Mouse (Mus musculus): ENCODE measurements at regions not wholly inside any gene's neighbourhood (a gene's known extent, or its start where the extent isn't known, plus 50 kb on each side); places are given as distances from the start of the nearest gene placed in this dataset.

- no peak for ATAC-seq (ENCODE audit: insufficient read depth)
- H3K36me3 ChIP-seq (ENCODE audit: insufficient read depth), result no peaks in the 10 kb centered on the region
- 80% methylated on average over 3 of the region's 3 CpGs for WGBS
- no peak overlapping the region for H3K4me3 ChIP-seq (ENCODE audit: low read depth, low read length)
- H3K9me3 ChIP-seq (ENCODE audit: low read depth, low read length), result no peaks in the 10 kb centered on the region
- H3K4me1 ChIP-seq (ENCODE audit: insufficient read depth), result no peaks in the 10 kb centered on the region
- H3K9ac ChIP-seq, result no peak overlapping the region
- no peak for TF ChIP-seq CTCF (IDR thresholded peaks at IDR 0.05; ENCODE audit: low read depth)
- DNase-seq, result no peak
- H3K27me3 ChIP-seq (ENCODE audit: insufficient read depth, low read length), result no peaks in the 10 kb centered on the region
- H3K27ac ChIP-seq (ENCODE audit: low read depth), result no peak overlapping the region
- no peak overlapping the region for H3K4me2 ChIP-seq
Measured at GRCm38 (mm10) chr11:26826194-26826593, 232.4 kb upstream of the Vrk2 start.

DNA sequence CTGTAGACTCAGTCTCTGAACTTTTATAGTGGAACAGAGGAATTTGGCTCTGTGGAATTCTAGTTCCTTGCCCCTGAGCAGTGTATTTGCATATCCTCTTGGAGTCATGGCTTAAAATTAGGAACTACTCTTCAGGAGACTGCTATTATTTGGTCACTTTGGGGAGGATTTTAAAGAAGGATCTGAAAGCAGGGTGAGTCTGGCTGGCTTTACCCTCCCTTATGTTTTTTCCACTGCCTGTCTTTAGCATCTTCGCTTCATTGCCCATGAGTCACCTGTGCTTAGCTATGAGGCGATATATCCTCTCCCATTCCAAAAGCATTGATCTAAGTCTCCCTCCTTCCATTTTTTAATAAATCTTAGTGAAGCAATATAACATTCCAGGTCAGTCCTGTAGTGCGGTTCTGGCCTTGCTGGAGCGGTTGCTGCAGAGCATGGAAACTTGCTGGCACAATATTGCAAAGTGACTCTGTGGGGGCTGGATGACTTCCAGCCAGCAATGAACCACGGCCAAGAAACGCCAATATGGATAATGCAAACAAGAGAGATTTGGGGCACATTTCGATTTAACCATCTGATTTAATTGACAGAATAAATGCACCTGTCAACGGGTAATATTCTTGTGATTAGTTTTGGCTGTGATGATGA, 230.4 kb upstream of the Vrk2 start:
- no peaks in the 10 kb centered on the region for H3K9me3 ChIP-seq (ENCODE audit: low read depth, low read length)
- 79% methylated on average over 8 of the region's 8 CpGs for WGBS
- H3K9ac ChIP-seq, result no peak overlapping the region
- no peak overlapping the region for H3K27ac ChIP-seq (ENCODE audit: low read depth)
- no peaks in the 10 kb centered on the region for H3K4me1 ChIP-seq (ENCODE audit: insufficient read depth)
- TF ChIP-seq CTCF (IDR thresholded peaks at IDR 0.05; ENCODE audit: low read depth), result no peak
- ATAC-seq (ENCODE audit: insufficient read depth) (no peak), DNase-seq (no peak)
- no peak overlapping the region for H3K4me3 ChIP-seq (ENCODE audit: low read depth, low read length)
- no peaks in the 10 kb centered on the region for H3K27me3 ChIP-seq (ENCODE audit: insufficient read depth, low read length)
- no peaks in the 10 kb centered on the region for H3K36me3 ChIP-seq (ENCODE audit: insufficient read depth)
- no peak overlapping the region for H3K4me2 ChIP-seq

GRCm38 (mm10) chr11:26821091-26821490, 227.3 kb upstream of the Vrk2 start:
- ATAC-seq (ENCODE audit: insufficient read depth) (no peak), DNase-seq (no peak)
- no peak for TF ChIP-seq CTCF (IDR thresholded peaks at IDR 0.05; ENCODE audit: low read depth)
- no peaks in the 10 kb centered on the region for H3K27me3 ChIP-seq (ENCODE audit: insufficient read depth, low read length)
- 53% methylated on average over 1 of the region's 1 CpGs for WGBS
- H3K4me1 ChIP-seq (ENCODE audit: insufficient read depth), result no peaks in the 10 kb centered on the region
- H3K36me3 ChIP-seq (ENCODE audit: insufficient read depth), result no peaks in the 10 kb centered on the region
- no peak overlapping the region for H3K27ac ChIP-seq (ENCODE audit: low read depth)
- no peak overlapping the region for H3K4me2 ChIP-seq
- no peaks in the 10 kb centered on the region for H3K9me3 ChIP-seq (ENCODE audit: low read depth, low read length)
- H3K4me3 ChIP-seq (ENCODE audit: low read depth, low read length), result no peak overlapping the region
- no peak overlapping the region for H3K9ac ChIP-seq

DNA sequence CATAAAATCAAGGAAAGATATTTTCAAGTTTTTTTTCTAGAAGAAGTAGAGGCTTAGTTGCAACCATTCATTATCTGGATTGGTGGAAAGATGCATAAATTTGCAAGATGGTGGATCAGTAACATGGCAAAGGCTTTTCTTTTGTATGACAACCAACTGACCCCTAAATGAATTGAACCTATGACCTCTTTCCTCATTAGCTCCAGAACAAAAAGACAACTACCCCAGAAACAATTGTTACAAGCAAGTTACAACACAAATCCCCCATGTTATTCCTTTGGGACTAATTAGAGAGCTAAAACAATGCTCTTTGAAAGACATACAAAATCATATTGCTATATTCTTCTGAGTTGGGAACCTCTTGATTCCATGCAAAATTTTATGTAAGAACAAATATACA, 223.5 kb upstream of the Vrk2 start:
- no peak for TF ChIP-seq CTCF (IDR thresholded peaks at IDR 0.05; ENCODE audit: low read depth)
- H3K36me3 ChIP-seq (ENCODE audit: insufficient read depth), result no peaks in the 10 kb centered on the region
- H3K4me1 ChIP-seq (ENCODE audit: insufficient read depth), result no peaks in the 10 kb centered on the region

GRCm38 (mm10) chr11:26815104-26815503, 221.3 kb upstream of the Vrk2 start:
- Histone ChIP-seq H3K9ac (no peak overlapping the region), H3K4me2 (no peak overlapping the region), H3K27me3 (ENCODE audit: insufficient read depth, low read length) (no peaks in the 10 kb centered on the region), H3K36me3 (ENCODE audit: insufficient read depth) (no peaks in the 10 kb centered on the region), H3K27ac (ENCODE audit: low read depth) (no peak overlapping the region), H3K9me3 (ENCODE audit: low read depth, low read length) (no peaks in the 10 kb centered on the region), H3K4me1 (ENCODE audit: insufficient read depth) (no peaks in the 10 kb centered on the region), H3K4me3 (ENCODE audit: low read depth, low read length) (no peak overlapping the region)
- 88% methylated on average over 8 of the region's 8 CpGs for WGBS
- no peak for TF ChIP-seq CTCF (IDR thresholded peaks at IDR 0.05; ENCODE audit: low read depth)
- ATAC-seq (ENCODE audit: insufficient read depth) (no peak), DNase-seq (no peak)

More for the DNA sequence above, 223.5 kb upstream of the Vrk2 start:
- Histone ChIP-seq H3K4me3 (ENCODE audit: low read depth, low read length) (no peak overlapping the region), H3K4me2 (no peak overlapping the region), H3K27ac (ENCODE audit: low read depth) (no peak overlapping the region), H3K9me3 (ENCODE audit: low read depth, low read length) (no peaks in the 10 kb centered on the region), H3K9ac (no peak overlapping the region), H3K27me3 (ENCODE audit: insufficient read depth, low read length) (no peaks in the 10 kb centered on the region)
- no peak for DNase-seq
- ATAC-seq (ENCODE audit: insufficient read depth), result no peak

DNA sequence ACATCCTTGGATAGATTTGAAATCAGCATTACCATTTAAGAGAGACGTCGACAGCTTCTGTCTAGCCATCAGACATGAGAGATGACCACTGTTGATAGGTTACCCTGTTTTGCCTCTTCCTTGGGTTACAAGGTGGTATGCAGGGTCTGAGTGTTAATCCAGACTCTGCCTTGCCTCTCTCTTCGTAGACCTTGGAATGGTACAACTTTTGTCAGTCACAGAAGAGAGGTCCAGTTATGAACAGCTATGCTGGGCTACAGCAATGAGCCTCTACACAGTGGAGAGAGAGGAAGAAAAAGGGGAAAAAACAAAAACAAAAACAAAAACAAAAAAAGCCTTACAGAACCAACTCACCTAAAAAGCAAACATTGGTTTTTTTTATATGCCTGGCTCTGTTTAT, 220.8 kb upstream of the Vrk2 start:
- H3K27me3 ChIP-seq (ENCODE audit: insufficient read depth, low read length), result no peaks in the 10 kb centered on the region
- DNase-seq, result no peak
- TF ChIP-seq CTCF (IDR thresholded peaks at IDR 0.05; ENCODE audit: low read depth), result no peak
- no peak overlapping the region for H3K4me2 ChIP-seq
- H3K27ac ChIP-seq (ENCODE audit: low read depth), result no peak overlapping the region
- H3K36me3 ChIP-seq (ENCODE audit: insufficient read depth), result no peaks in the 10 kb centered on the region
- 80% methylated on average over 3 of the region's 3 CpGs for WGBS
- no peak overlapping the region for H3K4me3 ChIP-seq (ENCODE audit: low read depth, low read length)
- ATAC-seq (ENCODE audit: insufficient read depth), result no peak
- no peaks in the 10 kb centered on the region for H3K4me1 ChIP-seq (ENCODE audit: insufficient read depth)
- no peaks in the 10 kb centered on the region for H3K9me3 ChIP-seq (ENCODE audit: low read depth, low read length)
- no peak overlapping the region for H3K9ac ChIP-seq

DNA sequence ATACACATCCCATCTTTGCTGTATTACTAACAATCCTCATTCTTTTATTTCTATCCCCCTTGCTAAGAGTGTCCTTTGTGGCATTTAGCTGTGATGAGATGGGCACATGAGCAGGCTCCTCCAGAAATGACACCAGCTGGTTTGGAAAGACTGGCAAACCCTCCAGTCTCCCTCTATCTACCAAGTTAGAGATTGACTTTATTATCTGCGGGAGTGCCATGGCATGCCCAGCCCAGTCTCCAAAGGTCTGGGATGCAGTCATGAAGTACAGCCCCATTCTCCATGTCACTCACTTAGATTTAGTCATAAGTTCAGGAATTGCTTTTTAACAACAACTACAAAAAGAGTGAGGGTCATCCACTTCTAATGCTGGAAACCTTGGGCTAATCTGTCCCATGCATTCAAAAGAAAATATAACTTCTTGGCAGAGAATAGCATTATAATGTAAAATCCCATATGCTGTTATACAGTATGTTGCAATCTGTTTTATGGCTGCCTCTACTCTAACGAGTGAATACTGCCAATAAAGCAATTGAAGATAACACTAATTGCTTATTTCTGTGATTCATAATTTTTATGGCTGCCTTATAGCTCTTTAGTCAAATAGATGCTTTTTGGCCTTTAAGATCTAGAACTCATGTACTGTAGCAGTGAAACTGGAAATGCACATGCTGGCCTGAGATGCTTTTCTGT, 208.6 kb upstream of the Vrk2 start:
- ATAC-seq (ENCODE audit: insufficient read depth) (no peak), DNase-seq (no peak)
- H3K4me2 ChIP-seq, result no peak overlapping the region
- no peak overlapping the region for H3K9ac ChIP-seq
- WGBS, result 76% methylated on average over 2 of the region's 2 CpGs
- H3K9me3 ChIP-seq (ENCODE audit: low read depth, low read length), result no peaks in the 10 kb centered on the region
- H3K36me3 ChIP-seq (ENCODE audit: insufficient read depth), result no peaks in the 10 kb centered on the region
- H3K27me3 ChIP-seq (ENCODE audit: insufficient read depth, low read length), result no peaks in the 10 kb centered on the region
- H3K27ac ChIP-seq (ENCODE audit: low read depth), result no peak overlapping the region
- no peaks in the 10 kb centered on the region for H3K4me1 ChIP-seq (ENCODE audit: insufficient read depth)
- no peak for TF ChIP-seq CTCF (IDR thresholded peaks at IDR 0.05; ENCODE audit: low read depth)
- H3K4me3 ChIP-seq (ENCODE audit: low read depth, low read length), result no peak overlapping the region

Measured in lung, embryonic 14.5 days (tissue).